Mouse (Mus musculus): ENCODE results near the gene Lrp2.

- TF ChIP-seq POLR2A (IDR thresholded peaks at IDR 0.05; ENCODE audit: insufficient read depth, low read length), result no peak
- no peak for TF ChIP-seq CTCF (IDR thresholded peaks at IDR 0.05; ENCODE audit: low read depth, low read length)
- TF ChIP-seq EP300 (IDR thresholded peaks at IDR 0.05; ENCODE audit: insufficient read depth, low read depth, low read length), result no peak
These were observed 205.6 kb downstream of the Lrp2 start, which contains the start of gene Dhrs9 for GRCm38 (mm10) chr2:69380281-69380680.

Measured in ES-Bruce4 (cell line).